Mouse (Mus musculus) lung, postnatal 4 days (tissue): ENCODE measurements around the gene Cyp2d40.
"Not testable (repeated sequence)": the region's sequence is repeated elsewhere in the genome, so short reads cannot be mapped to it uniquely, and the experiment has no call there.

Experiments
- DNase-seq, 2 experiments: peaks; one replicate each; pipeline ENCODE4 v3.0.0; 2021

Gene Cyp2d40

GRCm38 (mm10) chr15:82763631-82764420 is at the start of gene Cyp2d40:
Gene Cyp2d40 (minus strand): TSS chr15:82764183.
- no peak for DNase-seq

- DNase-seq = no peak
Measured at GRCm38 (mm10) chr15:82810556-82810955, 46.6 kb upstream of the Cyp2d40 start.

- DNase-seq = no peak
Measured at GRCm38 (mm10) chr15:82809511-82809910, 45.5 kb upstream of the Cyp2d40 start.

- DNase-seq = no peak
Measured at GRCm38 (mm10) chr15:82806969-82807763, 43.2 kb upstream of the Cyp2d40 start.

GRCm38 (mm10) chr15:82804708-82805639 is 41.0 kb upstream of the Cyp2d40 start:
- DNase-seq = peak; percentile 58 to 85

GRCm38 (mm10) chr15:82795936-82796440 is 32.0 kb upstream of the Cyp2d40 start:
- DNase-seq = no peak

- DNase-seq = no peak
Measured at GRCm38 (mm10) chr15:82794277-82794676, 30.3 kb upstream of the Cyp2d40 start, which contains the start of gene Cyp2d26. Gene Cyp2d26 (minus strand): TSS chr15:82794294.

GRCm38 (mm10) chr15:82793868-82794267 is 29.9 kb upstream of the Cyp2d40 start:
- DNase-seq = no peak

- no peak for DNase-seq
Measured at GRCm38 (mm10) chr15:82793454-82793853, 29.5 kb upstream of the Cyp2d40 start.

- no peak for DNase-seq
Measured at GRCm38 (mm10) chr15:82792566-82792965, 28.6 kb upstream of the Cyp2d40 start.

GRCm38 (mm10) chr15:82784581-82784980 is 20.6 kb upstream of the Cyp2d40 start:
- no peak for DNase-seq

- no peak for DNase-seq
Measured at GRCm38 (mm10) chr15:82783800-82784199, 19.8 kb upstream of the Cyp2d40 start.

- not testable (repeated sequence) for DNase-seq
Measured at GRCm38 (mm10) chr15:82777856-82778255, 13.9 kb upstream of the Cyp2d40 start.

GRCm38 (mm10) chr15:82765943-82766342 is 2.0 kb upstream of the Cyp2d40 start:
- no peak for DNase-seq

GRCm38 (mm10) chr15:82764881-82765280 is 898 bp upstream of the Cyp2d40 start:
- no peak for DNase-seq

- DNase-seq = no peak
Measured at GRCm38 (mm10) chr15:82748141-82748540, 15.8 kb downstream of the Cyp2d40 start.

- no peak for DNase-seq
Measured at GRCm38 (mm10) chr15:82747516-82747915, 16.5 kb downstream of the Cyp2d40 start.

GRCm38 (mm10) chr15:82733331-82733925 is 30.6 kb downstream of the Cyp2d40 start:
- DNase-seq = not testable (repeated sequence)
